Mouse (Mus musculus): ENCODE data around the gene Hectd2.

Gene Hectd2

DNA sequence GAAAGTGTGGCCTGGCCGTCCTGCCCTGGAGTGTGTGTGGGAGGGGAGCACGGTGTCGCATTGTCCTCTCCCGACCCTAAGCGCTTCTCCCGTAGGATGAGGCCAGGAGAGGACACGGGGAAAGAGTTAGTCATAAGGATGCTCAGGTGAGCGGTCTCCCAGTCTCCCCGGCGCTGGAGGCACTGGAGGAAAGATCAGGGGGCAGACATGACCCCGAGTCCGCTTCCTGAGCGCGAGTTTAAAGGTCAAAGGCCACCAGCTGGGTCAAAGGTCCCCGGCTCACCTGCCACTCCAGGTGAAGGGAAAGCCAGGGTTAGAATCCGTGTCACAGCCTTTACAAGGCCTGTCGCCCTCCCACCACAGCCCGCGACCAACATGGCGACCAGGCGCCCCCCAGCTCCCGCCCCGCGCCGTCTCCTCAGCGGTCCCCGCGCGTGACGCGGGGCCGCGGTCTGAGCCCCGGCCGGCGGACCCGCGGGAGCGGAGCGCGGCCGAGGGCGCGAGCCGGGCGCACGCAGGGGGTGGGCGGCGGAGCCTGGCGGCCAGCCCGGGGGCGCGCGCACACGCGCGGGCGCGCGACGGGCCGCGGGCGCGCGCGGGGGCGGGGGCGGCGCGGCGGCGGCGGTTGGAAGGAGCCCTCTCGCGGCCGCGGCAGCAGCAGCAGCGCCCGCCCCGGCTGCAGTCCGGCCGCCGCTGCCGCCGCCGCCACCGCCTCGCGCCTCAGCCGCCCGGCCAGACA lies at the start of gene Hectd2:
Gene Hectd2 (plus strand): TSS at position 594 of the 739 bp plus-strand sequence.
- DNase-seq: peak; percentile 85 to 86

DNA sequence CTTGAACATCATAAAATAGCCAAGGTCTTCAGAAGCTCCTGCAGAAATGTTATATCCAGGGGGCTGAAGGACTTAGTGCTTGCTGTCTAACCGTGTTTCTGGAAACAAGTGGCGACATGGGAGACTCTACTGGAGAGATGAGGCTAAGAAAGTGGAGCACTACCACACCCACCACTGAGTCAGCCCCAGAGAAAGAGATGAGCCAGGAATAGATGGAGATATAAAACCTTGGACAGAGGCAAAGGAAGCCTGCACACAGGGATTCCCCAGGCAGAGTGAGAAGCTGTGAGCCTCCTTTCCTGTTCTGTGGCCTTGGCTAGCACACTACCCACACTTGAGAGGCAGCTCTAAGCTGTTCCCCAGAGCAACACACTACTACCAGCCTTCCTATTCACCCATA lies 49.7 kb upstream of the Hectd2 start:
- no peak for DNase-seq

DNA sequence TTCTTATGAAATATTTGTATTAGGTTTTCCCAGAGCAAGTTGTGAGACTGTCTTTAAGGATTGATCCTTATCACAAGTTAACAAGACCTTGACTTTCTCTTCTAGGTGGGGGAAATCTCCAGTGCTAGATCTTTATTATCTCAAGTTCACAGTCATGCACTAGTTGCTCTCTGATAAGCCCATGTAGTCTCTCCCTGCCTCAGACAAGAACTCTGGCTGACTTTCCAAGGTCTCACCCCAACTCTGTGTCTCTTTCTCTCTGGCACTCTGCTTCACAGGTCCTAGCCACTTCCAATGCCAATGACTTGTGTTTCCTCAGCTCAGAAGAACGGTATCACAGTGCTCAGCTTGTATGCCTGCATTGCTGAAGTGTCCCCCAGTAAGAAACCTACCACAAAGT lies 43.1 kb upstream of the Hectd2 start:
- no peak for DNase-seq

DNA sequence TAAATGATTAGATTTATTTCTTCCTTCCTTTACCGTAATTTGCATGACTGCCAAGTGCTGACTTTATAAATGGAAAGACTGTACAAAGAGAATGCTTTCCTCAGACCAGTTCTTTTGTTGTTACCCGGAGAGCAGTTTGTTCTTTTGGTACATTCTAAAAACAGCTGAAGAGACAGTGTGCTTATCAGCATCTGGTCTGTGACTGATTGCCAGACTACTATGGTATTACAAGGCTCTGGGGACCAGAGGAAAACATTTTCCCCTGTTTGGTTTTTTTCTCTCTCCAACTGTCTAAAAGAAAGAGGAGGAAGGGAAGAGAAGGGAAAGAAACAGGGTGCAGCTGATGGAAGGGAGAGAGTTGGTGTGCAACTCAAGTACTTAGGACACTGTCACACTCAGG lies 36.0 kb upstream of the Hectd2 start:
- no peak for DNase-seq

DNA sequence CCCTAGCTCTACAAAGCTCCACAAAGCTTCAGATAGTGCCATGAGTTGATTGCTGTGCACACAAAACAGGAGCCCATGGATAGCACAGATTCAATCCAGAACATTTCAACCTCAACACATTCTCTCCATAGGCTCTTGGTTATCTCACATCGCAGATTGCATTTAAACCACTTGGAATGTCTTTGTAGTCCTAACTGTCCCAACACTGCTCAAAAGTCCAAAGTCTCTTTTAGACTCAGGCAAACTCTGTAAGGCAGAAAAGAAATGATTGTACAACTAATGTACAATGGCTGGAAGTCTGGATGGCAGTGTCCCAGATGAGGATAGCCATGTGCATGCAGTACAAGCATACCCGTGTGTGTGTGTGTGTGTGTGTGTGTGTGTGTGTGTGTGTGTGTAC lies 32.9 kb upstream of the Hectd2 start:
- DNase-seq: no peak

DNA sequence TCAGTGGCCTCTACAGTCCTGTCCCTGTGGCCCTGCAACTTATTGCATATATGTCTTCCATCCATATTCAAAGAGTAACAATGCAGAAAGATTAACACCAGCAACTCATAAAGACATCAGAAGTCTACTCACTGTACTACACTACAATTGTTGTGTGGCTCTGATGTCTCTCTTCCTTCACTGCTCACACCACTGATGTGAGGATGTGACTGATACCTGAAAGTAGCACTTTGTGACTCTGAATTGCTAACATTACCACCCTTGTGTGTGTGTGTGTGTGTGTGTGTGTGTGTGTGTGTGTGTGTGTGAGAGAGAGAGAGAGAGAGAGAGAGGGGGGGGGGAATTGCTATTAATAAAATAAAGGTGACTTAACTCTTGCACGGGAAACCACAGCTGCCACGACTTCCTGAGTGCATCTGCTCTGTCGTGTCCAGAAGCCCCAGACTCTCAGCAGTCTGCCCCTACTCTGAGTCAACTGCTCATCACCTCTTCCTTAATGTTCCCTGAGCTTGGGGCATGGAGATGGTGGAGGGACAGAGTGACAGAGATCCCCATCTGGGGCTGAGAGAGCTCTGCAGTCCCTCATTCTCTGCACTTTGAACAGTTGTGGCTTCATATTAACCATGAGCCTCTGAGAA lies 31.8 kb upstream of the Hectd2 start:
- DNase-seq: no peak

DNA sequence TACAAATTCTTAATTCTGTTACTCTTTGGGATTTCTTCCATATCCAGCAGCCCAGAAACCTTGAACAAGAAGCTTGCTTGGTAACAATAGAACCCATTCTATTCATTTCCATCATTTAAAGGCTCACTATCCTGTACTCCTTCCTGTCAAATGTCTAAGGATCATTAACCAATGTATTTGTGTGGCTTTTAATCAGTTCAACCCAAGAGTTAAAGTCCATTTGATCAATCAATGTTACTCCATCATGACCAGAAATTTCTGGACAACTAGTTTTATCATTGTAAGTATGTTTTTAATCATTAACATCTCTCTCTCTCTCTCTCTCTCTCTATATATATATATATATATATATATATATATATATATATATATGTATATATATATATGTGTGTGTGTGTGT lies 29.4 kb upstream of the Hectd2 start:
- no peak for DNase-seq

DNA sequence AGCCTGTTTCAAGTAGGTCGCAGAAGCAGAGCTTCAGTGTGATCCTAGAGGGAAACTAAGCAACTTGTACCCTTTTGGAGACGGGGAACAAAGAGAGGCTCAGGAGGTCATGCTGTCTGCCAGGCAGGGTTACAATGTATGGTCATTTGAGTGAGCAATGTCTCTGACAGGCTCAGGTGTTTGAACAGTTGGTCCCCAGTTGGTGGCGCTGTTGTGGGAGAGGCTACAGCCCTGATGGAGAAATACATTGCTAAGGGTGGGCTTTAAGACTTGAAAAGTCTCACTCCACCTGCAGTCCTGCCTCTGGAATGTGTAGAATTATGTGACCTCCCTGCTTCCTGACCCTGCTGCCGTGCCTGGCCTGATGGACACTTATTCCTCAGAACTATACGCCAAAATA lies 21.4 kb upstream of the Hectd2 start:
- DNase-seq: peak; percentile 23 to 63

DNA sequence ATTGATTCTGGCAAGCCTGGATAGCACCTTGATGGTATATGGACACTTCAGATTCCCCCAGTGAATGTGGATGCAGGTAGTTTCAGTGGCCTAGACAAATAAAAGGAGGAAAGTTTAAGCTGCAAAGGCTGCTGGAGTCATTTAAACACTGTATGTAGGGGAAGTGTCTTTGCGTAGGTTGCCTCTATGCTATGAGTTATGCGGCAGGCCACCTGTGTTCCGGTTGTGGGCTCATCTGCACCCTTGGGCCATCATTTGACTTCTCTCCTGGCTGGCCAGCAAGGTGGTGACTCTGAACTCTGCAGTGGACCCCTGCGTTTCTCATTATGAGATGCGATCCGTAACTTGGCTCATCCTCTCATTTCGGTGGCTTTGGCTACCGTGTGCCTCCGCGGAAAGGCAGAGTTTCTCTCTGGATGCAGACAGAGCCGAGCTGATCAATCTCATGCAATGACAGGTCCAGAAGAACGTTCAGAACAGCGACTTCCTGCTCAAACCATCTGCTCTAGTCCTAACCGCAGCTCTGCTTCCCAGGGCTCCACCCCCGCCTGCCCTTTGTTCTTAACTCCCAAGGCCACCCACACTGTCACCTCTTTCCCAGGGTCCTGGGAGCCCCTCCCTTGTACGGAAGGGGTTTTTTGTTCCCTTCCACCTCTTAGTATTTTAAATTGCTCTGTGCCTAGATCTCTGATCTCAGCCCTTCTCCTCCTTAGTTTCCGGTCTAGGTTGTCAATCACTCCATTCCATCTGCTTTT lies 20.3 kb upstream of the Hectd2 start:
- peak; percentile 63 to 73 for DNase-seq

DNA sequence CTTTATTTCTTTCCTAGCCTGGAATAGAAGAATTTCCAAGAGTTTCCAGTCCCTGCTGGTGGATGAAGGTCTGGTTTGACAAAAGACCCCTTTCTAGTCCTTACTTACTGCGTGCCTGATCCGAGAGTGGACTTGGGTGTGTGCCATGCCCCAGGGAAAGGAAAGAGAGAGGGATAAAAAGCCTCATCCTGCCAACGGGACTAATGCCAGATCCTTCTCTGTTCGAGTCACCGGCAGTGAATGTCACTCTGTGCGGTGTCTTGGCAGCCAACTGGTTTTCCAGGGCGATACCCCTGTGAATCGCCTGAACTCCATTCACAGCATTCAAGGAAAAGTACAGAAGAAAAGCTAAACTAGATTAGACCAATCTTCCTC lies 19.7 kb upstream of the Hectd2 start:
- peak; percentile 78 to 87 for DNase-seq

DNA sequence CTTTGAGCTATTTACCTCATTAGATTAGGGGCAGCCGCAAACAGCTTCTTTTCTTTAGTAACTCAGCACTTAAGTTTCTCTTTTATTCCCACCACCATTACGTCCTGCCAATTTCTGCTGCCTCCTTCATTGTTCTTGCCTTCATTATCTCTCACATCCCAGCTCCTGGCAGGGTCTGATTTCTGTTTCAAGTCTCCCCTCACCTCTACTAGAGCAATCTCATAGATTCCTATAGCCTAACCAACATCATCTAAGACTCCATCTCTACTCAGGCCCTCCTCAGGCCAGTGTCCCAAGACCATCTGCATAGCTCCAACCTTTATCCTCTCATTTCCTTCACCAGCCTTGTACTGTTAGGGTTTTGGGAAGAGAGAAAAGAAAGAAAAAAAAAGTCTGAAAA lies 19.3 kb upstream of the Hectd2 start:
- DNase-seq: no peak

DNA sequence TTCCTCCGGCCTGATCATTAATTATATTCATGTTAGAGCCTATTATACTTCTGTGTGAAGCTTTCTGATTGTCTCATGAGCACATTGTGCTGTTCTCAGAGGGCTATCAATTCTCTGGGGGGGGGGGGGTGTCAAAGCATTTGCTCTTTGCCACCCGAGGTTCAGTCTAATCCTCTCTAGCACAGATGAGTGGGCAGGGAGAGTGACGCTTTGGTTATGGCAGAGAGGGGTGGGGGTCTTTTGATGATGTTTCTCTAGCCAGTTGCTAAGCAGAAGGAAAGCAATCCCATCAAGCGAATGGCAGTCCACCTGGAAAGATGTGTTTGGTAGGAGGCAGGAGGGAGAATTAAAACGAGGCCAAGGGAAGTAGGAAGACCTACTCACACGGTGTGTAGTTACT lies 18.6 kb upstream of the Hectd2 start:
- no peak for DNase-seq

DNA sequence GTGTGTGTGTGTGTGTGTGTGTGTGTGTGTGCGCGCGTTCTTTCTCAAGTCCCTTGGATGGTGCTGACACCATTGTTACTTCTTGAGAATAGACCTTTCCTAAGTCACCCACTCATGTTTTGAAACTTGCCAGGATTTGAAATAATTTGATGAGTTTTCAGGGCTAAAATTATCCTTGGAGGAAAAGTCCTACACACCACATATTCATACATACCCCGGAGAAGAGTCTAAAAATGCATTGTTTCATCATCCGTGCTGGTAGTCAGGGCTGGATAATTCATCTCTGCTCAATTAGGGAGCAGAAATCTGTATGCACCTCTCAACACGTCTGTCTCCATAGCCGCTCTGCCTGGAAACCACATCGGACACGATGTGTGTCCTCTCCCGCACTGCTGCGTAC lies 17.5 kb upstream of the Hectd2 start:
- no peak for DNase-seq

DNA sequence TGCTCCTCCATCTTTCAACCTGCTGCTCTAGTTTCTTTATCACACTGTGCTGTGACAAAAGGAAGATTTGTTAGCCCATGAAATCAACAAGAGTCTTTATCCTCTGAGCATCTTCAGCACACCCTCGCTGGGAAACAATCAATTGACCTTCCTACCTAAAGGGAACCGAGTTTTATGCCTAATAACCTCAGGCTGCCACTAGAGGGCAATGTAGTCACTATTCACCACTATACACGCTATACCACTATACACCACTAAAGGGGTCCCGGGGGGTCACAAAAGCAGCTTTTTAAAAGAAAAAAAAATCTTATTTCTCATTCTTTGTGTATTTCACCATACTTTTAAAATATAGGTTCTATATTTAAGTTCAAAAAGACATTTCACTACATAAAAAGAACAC lies 15.9 kb upstream of the Hectd2 start:
- peak; percentile 32 to 71 for DNase-seq

DNA sequence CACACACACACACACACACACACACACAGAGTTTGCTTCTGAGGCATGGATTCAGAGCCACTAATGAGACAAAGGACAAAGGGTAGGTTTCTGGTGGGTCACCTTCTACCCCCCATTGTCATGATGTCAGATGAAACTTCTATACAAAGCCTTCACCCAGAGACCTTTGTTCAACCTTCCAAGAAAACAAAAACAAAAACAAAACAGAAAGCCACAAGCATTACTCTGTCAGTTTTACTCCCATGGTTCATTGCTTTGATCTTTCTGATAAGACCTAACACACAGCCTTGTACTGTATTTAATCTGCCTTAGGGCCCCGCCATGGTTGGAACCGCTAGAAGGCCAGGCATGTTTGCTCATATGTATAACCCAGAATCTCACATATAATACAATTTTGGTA lies 15.1 kb upstream of the Hectd2 start:
- DNase-seq: no peak

DNA sequence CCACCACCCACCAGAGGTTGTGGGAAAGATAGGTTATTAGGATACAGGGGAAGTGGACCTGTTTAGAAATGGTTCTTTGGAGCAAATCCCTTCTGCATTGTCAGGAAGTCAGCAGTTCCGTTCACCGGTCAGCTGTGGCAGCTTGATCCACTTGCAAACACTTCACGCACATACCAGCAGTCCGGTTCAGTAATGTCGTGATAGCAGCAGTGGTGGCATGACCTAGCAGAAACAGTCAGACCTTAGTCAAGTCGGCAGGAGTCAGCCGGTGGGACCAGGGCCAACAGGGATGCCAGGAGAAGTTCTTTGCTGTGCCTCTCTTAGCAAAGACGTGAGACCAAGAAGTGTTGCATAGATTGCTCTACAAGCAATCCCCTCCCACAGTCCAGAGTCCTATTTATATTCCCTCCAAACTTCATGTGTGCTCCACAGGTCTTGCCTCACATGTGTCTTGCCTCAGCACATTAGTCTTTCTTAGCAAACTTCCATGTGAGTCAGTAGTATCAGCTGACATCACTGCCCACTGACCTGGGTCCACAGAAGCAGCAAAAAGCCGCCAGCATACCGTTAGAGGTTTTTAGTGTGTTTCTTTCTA lies 14.3 kb upstream of the Hectd2 start:
- no peak for DNase-seq

DNA sequence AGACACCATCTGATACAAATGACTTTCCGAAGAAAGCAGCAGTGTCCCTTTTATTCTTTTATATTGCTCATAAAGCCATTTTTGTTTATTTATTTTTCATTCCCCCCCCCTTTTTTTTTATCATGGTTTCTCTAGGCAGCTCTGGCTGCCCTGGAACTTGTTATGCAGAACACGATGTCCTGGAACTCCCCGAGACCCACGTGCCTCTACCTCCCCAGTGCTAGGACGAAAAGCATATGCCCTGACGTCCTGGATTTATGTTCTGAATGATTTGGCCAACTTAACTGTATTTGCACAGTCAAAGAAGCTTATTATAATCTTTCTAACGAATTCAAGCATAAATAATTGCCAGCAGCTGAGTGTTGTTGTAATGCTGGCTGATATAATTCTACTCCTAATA lies 13.7 kb upstream of the Hectd2 start:
- DNase-seq: no peak

DNA sequence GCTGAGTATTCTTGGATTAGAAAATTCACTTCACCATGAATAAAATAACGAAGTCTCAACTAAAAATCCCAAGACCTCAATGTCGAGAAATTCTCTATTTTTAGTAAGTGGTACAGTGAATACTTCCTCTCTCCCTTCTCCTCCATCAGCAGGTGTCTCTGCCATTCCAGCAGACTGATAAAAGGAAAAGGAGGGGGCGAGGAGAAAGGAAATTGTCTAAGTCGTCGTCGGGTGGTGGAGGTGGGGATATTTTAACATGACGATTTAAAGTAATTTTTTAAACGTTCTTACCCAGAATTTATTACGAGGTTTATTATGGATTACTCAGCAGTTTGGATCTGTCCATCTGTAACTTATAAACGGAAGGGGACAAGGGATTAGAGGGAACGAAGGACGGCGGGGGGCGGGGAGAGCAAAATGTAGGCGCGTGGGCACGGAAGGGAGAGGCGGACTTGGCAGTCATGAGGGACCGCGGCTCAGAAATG lies 836 bp upstream of the Hectd2 start:
- DNase-seq: peak in 1 of 2 experiments; percentile 85

DNA sequence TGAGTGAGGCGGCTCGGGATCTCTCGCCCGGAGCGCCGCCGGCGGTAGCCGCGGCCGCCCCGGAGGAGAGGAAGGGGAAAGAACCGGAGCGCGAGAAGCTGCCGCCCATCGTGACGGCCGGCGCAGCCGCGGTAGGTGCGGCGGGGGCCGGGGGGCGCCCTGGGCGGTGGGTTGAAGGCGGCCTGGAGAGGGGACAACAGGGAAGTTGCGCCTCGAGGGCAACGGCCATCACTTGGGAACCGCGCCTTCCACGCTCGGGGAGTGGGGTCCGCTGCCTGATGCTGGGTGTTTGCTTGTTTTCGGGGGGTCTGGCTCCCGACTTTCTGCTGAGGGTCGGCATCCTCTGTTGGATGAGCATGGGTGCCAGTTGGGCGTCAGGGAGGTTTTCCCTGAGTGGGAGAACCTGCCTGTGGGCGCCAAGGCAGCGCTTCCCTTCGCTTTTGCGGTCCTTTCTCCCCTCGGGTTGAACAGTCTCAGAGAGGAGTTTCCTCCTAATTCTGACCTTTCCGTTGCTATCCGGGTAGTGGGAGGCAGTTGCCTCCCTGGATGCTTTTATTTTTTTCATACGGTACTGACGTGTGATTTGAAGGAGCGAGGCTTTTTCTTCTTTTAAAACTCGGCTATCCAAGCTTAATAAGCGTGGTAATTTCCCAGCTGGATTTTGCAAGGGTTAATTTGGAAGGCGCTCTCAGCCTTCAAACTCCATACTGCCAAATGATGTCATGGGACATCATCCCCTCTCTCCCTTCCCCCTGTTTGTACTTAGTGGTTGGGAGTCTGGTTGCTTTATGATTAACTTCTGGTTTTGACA lies 551 bp downstream of the Hectd2 start:
- DNase-seq: peak in 1 of 2 experiments; percentile 73

DNA sequence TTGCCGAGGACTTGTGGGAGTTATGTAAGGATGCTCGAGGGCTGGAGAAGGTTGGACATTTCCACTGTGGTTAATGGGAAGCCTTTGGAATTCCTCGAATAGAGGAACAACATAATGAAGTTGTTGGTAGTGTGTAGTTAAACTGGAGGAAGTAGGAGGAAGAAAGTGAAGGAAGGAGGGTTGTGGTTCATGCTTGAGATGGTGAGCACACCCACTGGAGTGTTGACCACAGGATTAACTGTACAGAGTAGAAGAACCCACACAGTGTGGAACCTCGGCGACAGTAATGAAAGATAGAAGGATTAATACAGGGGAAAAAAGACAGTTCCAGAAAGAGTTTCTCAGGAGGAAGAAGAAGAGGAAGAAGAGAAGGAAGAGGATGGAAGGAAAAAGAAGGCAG lies 4.9 kb downstream of the Hectd2 start:
- no peak for DNase-seq

DNA sequence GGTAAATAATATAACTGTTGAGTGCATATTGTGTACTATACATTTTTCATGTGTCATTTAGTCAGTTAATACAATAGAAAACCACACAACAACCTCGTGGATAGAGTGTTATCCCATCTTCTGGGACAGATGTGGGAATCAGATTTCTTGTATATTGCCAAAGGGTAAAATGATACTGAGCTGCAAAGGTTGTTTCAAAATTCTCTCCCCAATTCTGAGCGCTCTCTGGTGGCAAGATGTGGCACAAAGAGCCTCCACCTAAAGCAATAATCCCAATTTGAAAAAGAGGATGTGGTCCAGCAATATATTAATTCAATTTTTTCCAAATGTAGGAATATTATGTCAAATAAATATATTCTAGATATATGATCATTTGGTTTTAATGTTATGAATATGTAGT lies 5.7 kb downstream of the Hectd2 start:
- DNase-seq: peak in 1 of 2 experiments; percentile 51

DNA sequence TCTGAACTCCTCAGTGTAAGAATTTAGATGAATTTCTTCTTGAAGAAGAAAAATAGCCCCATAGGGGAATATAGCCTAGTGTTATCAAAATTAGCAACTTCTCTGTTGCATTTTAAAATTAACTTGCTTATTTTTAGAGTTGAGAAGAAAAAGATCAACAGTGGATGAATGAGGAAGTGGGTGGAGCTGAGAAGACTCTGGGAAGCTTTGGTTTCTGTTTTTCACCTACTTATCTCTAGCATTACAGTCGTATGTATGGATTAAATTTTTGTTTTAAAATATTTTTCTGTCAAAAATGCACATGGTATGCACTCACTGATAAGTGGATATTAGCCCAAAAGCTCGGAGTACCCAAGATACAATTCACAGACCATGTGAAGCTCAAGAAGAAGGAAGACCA lies 6.7 kb downstream of the Hectd2 start:
- DNase-seq: no peak

DNA sequence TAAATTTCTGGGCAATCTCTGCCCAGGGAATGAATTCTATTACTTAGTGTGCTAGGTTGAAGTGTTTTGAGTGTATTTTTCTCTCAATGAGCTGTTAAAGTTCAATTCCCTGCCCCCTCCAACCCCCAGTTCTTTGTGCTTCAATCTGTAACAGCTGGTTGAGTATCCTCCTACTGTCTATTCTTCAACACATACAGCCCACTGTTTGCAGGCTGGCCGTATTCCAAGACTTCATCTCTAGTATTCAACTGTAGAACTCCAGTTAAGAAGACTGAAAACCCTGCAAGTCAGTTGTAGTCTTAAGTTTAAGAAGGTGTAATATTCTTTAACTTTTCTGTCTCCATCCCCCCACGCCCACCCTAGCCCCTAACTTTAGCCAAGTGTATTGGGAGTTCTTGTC lies 10.0 kb downstream of the Hectd2 start:
- DNase-seq: no peak
